Mouse (Mus musculus) limb, embryonic 14.5 days (tissue): ENCODE results near the gene Msantd3. TPM values are rescaled to one million over a fixed set of nuclear protein-coding genes. Genes with fewer than 3 reads are reported as not detected.
A peak's percentile ranks its signal among the peaks of the same experiment; 100 is the strongest.

Source experiments
- ATAC-seq: fragments of 200-750 bp; cut with Nextera tagmentation; 2 replicates; pipeline ENCODE4 v1.8.0; 2017; ENCODE audit warnings: low read depth, moderate number of reproducible peaks, moderate TSS enrichment; ENCODE audit not compliant: low FRiP score
- DNase-seq: peaks from one replicate; pipeline ENCODE4 v3.0.0-alpha.2; 2015; ENCODE audit warnings: low spot score
- H3K27ac ChIP-seq: fragments of 300-500 bp; sonication (generic); replicated peaks from 2 replicates; pipeline ENCODE4 v1.5.1; 2014; ENCODE audit warnings: low read depth, mild to moderate bottlenecking, low read length, moderate library complexity, mixed read lengths
- H3K27me3 ChIP-seq: fragments of 300-500 bp; sonication (generic); 2 replicates; pipeline ENCODE4 v1.6.1; 2014; ENCODE audit warnings: low read length, mixed read lengths; ENCODE audit not compliant: control insufficient read depth, insufficient read depth
- H3K36me3 ChIP-seq: fragments of 300-500 bp; sonication (generic); 2 replicates; pipeline ENCODE4 v1.6.1; 2014; ENCODE audit warnings: mild to moderate bottlenecking, low read length, moderate library complexity, mixed read lengths; ENCODE audit not compliant: control insufficient read depth, insufficient read depth
- H3K4me1 ChIP-seq: fragments of 300-500 bp; sonication (generic); 2 replicates; pipeline ENCODE4 v1.6.1; 2014; ENCODE audit warnings: antibody characterized with exemption, low read length, mixed read lengths; ENCODE audit not compliant: control insufficient read depth, insufficient read depth
- H3K4me2 ChIP-seq: fragments of 300-500 bp; sonication (generic); replicated peaks from 2 replicates; pipeline ENCODE4 v1.6.1; 2014; ENCODE audit warnings: low read depth, mild to moderate bottlenecking, low read length, moderate library complexity; ENCODE audit not compliant: severe bottlenecking
- H3K4me3 ChIP-seq: fragments of 300-500 bp; sonication (generic); replicated peaks from 2 replicates; pipeline ENCODE4 v1.5.1; 2014; ENCODE audit warnings: low read length
- H3K9ac ChIP-seq: fragments of 300-500 bp; sonication (generic); 2 replicates; pipeline ENCODE4 v1.6.1; 2014; ENCODE audit warnings: mild to moderate bottlenecking, low read depth, low read length, moderate library complexity; ENCODE audit not compliant: severe bottlenecking
- H3K9me3 ChIP-seq: fragments of 300-500 bp; sonication (generic); 2 replicates; pipeline ENCODE4 v1.6.1; 2016; ENCODE audit warnings: low read length; ENCODE audit not compliant: control insufficient read depth
- POLR2A ChIP-seq: fragments of 200-500 bp; IDR thresholded peaks from 2 replicates; pipeline ENCODE4 v1.8.0; 2012; ENCODE audit warnings: inconsistent platforms, mild to moderate bottlenecking, moderate library complexity, borderline replicate concordance; ENCODE audit not compliant: insufficient read depth, insufficient read length; ENCODE audit errors: extremely low read depth
- WGBS: fragments of 180-500 bp; shearing (Covaris S2); extraction: QIAGEN DNeasy Blood & Tissue Kit; methylation state at CpG from one replicate; pipeline ENCODE4 v1.1.7; 2014; 5-methylcytosine and 5-hydroxymethylcytosine counted together
- polyA plus RNA-seq, 2 experiments: library from polyadenylated mRNA; depleted of rRNA in 1 of 2; stranded (reverse) in 1 of 2; unstranded in 1 of 2; fragments of >200 nt; fragmentation: Nextera tagmentation in 1 of 2; extraction: Ambion mirVana in 1 of 2; gene quantifications; 2 replicates each; pipeline versions ENCODE4 v1.2.1 to v1.2.3; 2012 to 2014

The Msantd3 gene
- polyA plus RNA-seq, 2 experiments, result 25.4 to 35.6 TPM

GRCm38 (mm10) chr4:48546568-48547496, 7.1 kb downstream of the Msantd3 start:
- DNase-seq, result no peak
- no peak overlapping the region for H3K4me2 ChIP-seq
- no peak for ATAC-seq
- H3K36me3 ChIP-seq, result 0 out of 2 replicates have a peak, but pooled peaks cover 3% of the 10 kb centered on the region
- no peak overlapping the region for H3K4me3 ChIP-seq
- H3K9me3 ChIP-seq, result no peaks in the 10 kb centered on the region
- no peaks in the 10 kb centered on the region for H3K27me3 ChIP-seq
- no peak overlapping the region for H3K9ac ChIP-seq
- TF ChIP-seq POLR2A, result no peak
- peaks cover 22% of the 10 kb centered on the region for H3K4me1 ChIP-seq
- H3K27ac ChIP-seq, result no peak overlapping the region
- 62% methylated on average over 9 of the region's 9 CpGs for WGBS

GRCm38 (mm10) chr4:48548393-48549045, 8.8 kb downstream of the Msantd3 start:
- peak; percentile 51 for DNase-seq
- no peak overlapping the region for H3K27ac ChIP-seq
- H3K9me3 ChIP-seq, result no peaks in the 10 kb centered on the region
- no peak overlapping the region for H3K4me3 ChIP-seq
- WGBS, result 16% methylated on average over 6 of the region's 6 CpGs
- no peak overlapping the region for H3K9ac ChIP-seq
- H3K36me3 ChIP-seq, result peaks cover 14% of the 10 kb centered on the region
- 0 out of 2 replicates have a peak overlapping the region, but pooled peaks have one; percentile 2 for H3K4me2 ChIP-seq
- ATAC-seq, result peak; percentile 23; the same call in 1 of the 2 replicates
- TF ChIP-seq POLR2A, result no peak
- H3K27me3 ChIP-seq, result no peaks in the 10 kb centered on the region
- peaks cover 18% of the 10 kb centered on the region for H3K4me1 ChIP-seq

- peaks cover 18% of the 10 kb centered on the region for H3K4me1 ChIP-seq
- TF ChIP-seq POLR2A, result no peak
- ATAC-seq (no peak), DNase-seq (no peak)
- H3K9me3 ChIP-seq, result no peaks in the 10 kb centered on the region
- 45% methylated on average over 5 of the region's 5 CpGs for WGBS
- no peak overlapping the region for H3K27ac ChIP-seq
- H3K4me3 ChIP-seq, result no peak overlapping the region
- H3K9ac ChIP-seq, result no peak overlapping the region
- H3K36me3 ChIP-seq, result peaks cover 22% of the 10 kb centered on the region
- no peak overlapping the region for H3K4me2 ChIP-seq
- no peaks in the 10 kb centered on the region for H3K27me3 ChIP-seq
Measured at GRCm38 (mm10) chr4:48549661-48550060, 9.9 kb downstream of the Msantd3 start.

DNA sequence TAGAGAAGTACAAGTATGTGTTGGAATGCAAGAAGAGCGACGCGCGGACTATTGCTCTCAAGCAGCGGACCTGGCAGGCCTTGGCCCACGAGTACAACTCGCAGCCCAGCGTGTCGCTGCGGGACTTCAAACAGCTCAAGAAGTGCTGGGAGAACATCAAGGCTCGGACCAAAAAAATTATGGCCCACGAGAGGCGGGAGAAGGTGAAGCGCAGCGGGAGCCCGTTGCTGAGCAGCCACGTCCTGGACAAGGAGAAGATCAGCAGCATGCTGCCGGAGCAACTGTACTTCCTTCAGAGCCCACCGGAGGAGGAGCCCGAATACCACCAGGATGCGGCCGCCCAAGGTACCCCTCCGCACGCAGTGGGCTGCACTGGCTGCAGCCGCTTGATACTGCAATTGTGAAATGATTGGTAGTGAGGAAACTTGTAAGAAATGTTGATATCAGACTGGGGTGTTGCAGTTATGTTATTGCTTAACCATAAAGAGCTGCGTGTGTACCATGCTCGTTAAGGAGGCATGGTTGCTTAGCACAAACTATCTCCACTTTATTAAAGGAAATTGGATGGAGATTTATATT, 12.8 kb downstream of the Msantd3 start:
- TF ChIP-seq POLR2A, result no peak
- Histone ChIP-seq H3K4me1 (peaks cover 17% of the 10 kb centered on the region), H3K9me3 (no peaks in the 10 kb centered on the region), H3K27ac (no peak overlapping the region), H3K36me3 (peaks cover 27% of the 10 kb centered on the region), H3K4me3 (no peak overlapping the region), H3K4me2 (no peak overlapping the region), H3K9ac (no peak overlapping the region), H3K27me3 (no peaks in the 10 kb centered on the region)
- WGBS, result 84% methylated on average over 27 of the region's 27 CpGs
- DNase-seq (no peak), ATAC-seq (no peak)

DNA sequence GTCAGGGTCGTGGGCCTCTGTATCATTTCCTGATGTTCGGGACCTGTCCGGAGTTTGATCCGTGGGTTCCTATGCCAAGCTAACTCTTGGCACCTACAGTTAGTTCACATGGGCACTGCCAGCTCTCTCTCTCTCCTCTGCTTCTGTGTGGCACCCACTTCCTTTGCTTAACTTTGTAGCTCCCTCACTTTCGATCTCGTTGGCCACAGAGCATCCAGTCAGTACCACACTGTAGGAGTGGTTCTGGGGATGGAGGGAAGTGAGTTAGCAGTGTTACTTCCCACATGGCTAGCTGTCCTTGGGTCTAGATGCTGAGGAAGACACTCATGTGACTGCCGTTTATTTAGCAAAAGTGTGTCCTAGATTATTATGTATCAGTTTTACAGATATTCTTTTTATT, 14.4 kb downstream of the Msantd3 start:
- Histone ChIP-seq H3K4me2 (no peak overlapping the region), H3K27ac (no peak overlapping the region), H3K27me3 (no peaks in the 10 kb centered on the region), H3K9ac (no peak overlapping the region), H3K9me3 (no peaks in the 10 kb centered on the region), H3K4me3 (no peak overlapping the region), H3K36me3 (peaks cover 31% of the 10 kb centered on the region), H3K4me1 (peaks cover 1% of the 10 kb centered on the region)
- TF ChIP-seq POLR2A, result no peak
- ATAC-seq (no peak), DNase-seq (no peak)
- 79% methylated on average over 7 of the region's 7 CpGs for WGBS
